Mouse (Mus musculus) lung, adult 2 months (tissue): Measurements from ENCODE around the gene Kctd6. TPM values are rescaled to one million over a fixed set of nuclear protein-coding genes. Genes with fewer than 3 reads are reported as not detected.

Experiments used
- DNase-seq: peaks from one replicate; pipeline ENCODE4 v3.0.0; 2022
- H3K4me1 ChIP-seq: fragments of 200-500 bp; 2 replicates; pipeline ENCODE4 v1.6.1; 2011; ENCODE audit warnings: low read length; ENCODE audit not compliant: control insufficient read depth, insufficient read depth
- H3K4me3 ChIP-seq: fragments of 200-500 bp; replicated peaks from 2 replicates; pipeline ENCODE3; 2011; ENCODE audit warnings: low read depth, mild to moderate bottlenecking, control low read depth, low read length; ENCODE audit errors: extremely low read depth
- CTCF ChIP-seq: fragments of 200-500 bp; IDR thresholded peaks from 2 replicates; pipeline ENCODE4 v1.5.1; 2011; ENCODE audit warnings: mild to moderate bottlenecking, low read length, control low read depth; ENCODE audit not compliant: insufficient read depth
- POLR2A ChIP-seq: fragments of 200-500 bp; IDR thresholded peaks from 2 replicates; pipeline ENCODE4 v1.6.1; 2011; ENCODE audit warnings: low read depth, mild to moderate bottlenecking, control low read depth, low read length, borderline replicate concordance; ENCODE audit errors: extremely low read depth
- WGBS: fragments of 180-500 bp; shearing (Covaris S2); methylation state at CpG from one replicate; pipeline ENCODE4 v1.1.7; 2018; 5-methylcytosine and 5-hydroxymethylcytosine counted together
- polyA plus RNA-seq: library from polyadenylated mRNA; depleted of rRNA; stranded (reverse); fragments of >200 nt; gene quantifications from 2 replicates; pipeline ENCODE4 v1.2.3, GENCODE M21; 2012

Gene Kctd6
- polyA plus RNA-seq, 1 experiment, result 9.0 TPM

DNA sequence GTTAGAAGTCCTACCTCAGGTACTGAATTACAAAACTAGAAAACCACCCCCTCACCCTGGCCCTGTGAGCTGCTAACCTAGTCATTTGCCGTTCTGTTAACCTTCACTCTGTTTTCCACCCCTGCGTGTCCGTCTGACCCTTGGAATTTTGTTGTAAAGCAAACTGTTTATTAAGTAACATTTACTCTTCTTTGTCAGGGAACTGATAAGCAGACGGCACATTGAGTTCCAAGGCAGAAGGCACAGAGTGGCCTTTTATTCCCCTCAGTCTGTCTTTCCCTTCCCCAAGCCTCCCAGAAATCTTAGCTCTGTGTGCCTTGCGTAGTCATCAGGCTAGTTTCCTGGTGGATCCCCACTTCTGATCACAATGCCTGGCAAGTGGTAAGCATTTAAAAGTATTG, 30.3 kb downstream of the Kctd6 start:
- WGBS, result 38% methylated on average over 5 of the region's 5 CpGs
- DNase-seq, result no peak
- no peak overlapping the region for H3K4me3 ChIP-seq
- H3K4me1 ChIP-seq, result no peaks in the 10 kb centered on the region; the same call in none of the 2 replicates
- TF ChIP-seq CTCF, result no peak
- TF ChIP-seq POLR2A, result no peak

DNA sequence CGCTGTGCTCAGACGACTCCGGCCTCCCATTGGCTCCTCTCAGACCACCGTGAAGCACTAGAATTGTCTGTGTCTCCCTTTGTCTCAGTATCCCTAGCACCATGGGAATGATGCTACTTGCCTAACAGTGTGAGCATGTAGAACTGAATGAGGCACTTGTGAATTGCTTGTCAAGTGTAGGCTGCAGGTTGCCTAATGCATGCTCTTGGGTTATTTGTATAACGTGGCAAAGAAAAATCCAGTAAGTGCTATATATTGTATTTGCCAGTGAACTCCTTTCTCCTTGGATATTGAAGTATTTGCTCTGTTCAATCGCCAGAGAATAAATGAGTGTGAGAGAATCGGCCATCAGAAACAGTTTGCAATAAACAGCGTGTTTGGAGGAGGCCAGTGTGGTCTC, 32.9 kb downstream of the Kctd6 start:
- no peak overlapping the region for H3K4me3 ChIP-seq
- WGBS, result 72% methylated on average over 8 of the region's 8 CpGs
- TF ChIP-seq CTCF, result no peak
- TF ChIP-seq POLR2A, result no peak
- DNase-seq, result no peak
- no peaks in the 10 kb centered on the region; the same call in none of the 2 replicates for H3K4me1 ChIP-seq

DNA sequence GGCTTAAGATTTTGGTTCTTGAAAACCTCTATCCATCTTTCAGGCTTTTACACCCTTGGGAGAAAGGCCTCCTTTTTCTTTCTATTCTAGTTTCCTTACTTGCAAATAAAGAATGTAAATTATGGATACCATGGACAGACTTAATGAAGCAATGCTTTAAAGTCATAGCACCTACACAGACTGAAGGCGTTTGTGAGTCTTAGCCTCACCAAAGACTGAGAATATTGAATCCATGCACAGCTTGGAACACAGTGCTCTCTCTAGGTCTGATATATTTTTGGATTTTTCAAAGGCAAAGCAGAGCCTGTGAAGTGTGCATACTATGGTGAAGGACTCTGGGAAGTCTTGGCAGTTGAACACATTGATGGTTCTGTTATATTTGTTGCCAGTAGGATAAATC, 35.3 kb downstream of the Kctd6 start:
- TF ChIP-seq POLR2A (no peak), CTCF (no peak)
- 84% methylated on average over 1 of the region's 1 CpGs for WGBS
- Histone ChIP-seq H3K4me1 (no peaks in the 10 kb centered on the region; the same call in 1 of the 2 replicates), H3K4me3 (no peak overlapping the region)
- DNase-seq, result no peak

DNA sequence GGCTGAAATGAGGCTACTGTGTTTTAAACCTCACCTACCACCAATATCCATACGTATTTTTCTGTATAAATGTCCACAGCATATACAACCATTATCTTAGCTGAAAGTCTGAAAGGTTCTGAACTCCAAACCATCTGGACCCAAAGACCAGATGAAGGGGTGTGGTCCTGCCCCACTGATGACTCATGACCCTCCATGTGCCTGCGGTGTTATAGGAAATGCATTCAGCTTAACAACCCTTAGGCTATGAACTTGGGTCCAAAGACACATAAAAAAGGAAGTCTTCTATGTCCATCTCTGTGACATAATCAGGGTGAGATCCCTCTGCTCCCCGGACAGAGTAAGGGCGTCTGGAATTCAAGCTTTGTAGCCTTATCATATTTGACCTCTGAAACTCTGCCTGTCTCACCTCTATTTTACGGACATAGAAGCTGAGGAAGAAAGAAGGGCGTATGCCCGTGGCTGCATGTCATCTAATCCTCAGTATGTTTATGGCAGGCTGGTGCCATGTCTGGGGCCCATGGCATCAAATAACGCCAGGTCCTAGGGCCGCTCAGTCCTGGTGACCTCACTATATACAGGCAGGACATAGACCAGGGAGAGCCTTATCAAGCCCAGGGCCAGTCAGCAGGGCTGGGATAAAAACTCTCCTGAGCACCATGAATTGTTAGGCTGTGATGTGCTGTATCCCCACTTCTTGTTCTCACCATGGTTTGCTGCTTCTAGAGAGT, 36.4 kb downstream of the Kctd6 start:
- H3K4me3 ChIP-seq, result no peak overlapping the region
- 78% methylated on average over 9 of the region's 9 CpGs for WGBS
- H3K4me1 ChIP-seq, result no peaks in the 10 kb centered on the region; the same call in 1 of the 2 replicates
- no peak for DNase-seq
- TF ChIP-seq POLR2A (no peak), CTCF (no peak)

DNA sequence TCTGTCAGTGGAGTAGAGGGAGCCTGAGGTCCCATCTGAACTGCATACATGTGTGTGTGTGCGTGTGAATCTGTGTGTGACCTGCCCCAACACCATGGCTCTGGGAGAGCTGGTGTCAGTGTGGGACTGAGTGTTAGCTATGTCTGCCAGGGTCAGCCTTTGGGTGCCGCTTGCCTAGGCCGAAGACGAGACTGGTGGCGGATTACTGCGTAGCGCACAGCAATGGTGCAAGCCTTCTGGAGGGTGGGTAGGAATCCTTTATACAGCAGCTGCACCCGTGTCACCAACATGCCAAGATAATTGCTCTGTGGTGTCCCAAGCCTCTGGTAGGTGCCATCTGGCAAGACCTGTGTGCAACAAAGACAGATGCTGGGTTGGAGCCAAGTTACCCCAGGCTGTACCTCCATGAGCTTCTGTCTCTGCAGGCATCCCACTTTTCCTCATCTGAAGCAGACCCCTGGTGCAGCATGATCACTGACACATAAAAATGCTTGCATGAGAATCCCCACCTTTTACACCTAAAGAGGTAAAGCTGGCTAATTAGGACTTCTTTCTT, 37.5 kb downstream of the Kctd6 start:
- H3K4me3 ChIP-seq, result no peak overlapping the region
- no peak for DNase-seq
- no peak for TF ChIP-seq POLR2A
- no peak for TF ChIP-seq CTCF
- H3K4me1 ChIP-seq, result no peaks in the 10 kb centered on the region; the same call in 1 of the 2 replicates
- 93% methylated on average over 8 of the region's 8 CpGs for WGBS

DNA sequence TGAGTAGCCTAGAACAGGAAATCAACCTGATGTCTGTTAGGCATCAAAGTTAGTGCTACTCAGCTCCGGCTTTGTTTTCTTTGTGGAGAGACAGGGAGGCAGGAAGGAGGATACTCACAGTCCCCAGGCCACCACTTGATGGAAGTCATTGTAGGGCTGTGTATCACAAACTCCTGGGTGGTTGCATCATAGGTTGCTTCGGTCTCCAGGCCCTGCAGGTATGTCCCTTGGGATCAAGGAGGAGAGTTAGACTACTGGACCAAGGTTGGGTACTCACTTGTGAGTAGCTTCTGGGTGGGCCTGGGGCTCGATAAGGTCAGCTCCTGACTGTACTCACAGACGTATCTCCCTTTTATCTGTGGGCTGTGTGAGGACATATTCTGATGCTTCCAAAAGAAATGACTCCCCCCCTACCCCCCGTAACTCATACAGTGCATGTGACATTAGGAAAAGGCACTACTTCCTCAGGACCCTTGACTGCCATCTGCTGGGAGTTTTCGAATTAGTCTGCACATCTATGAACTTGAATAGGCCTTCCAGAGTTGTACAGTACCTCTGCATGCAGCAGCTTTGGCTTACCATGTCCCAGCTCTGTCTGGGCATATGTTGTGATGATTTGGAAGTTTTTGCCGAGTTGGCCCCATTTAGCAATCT, 41.3 kb downstream of the Kctd6 start:
- TF ChIP-seq CTCF, result 0 out of 2 replicates have a peak, but pooled peaks have one; percentile 5
- no peak for TF ChIP-seq POLR2A
- H3K4me1 ChIP-seq, result no peaks in the 10 kb centered on the region; the same call in 1 of the 2 replicates
- no peak for DNase-seq
- WGBS, result 57% methylated on average over 7 of the region's 7 CpGs
- H3K4me3 ChIP-seq, result no peak overlapping the region

DNA sequence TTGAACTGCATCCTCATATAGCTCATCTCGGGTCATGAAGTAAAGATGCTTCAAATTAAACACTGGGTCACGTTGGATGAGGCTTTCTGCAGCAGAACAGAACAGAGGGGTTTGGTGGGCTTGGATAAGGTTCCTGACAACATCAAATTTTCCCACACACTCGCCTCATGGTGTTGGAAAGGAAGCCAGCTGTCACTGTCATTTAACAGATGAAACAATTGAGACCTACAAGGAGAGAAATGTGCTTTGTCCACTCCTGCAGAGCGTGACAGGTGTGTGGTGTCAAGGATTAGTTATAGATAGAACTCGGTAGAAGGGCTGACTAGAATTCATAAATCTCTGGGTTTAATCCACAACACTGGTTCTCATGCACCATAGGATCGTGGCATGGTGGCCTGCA, 42.1 kb downstream of the Kctd6 start:
- 74% methylated on average over 6 of the region's 6 CpGs for WGBS
- DNase-seq, result no peak
- no peak overlapping the region for H3K4me3 ChIP-seq
- no peak for TF ChIP-seq CTCF
- no peak for TF ChIP-seq POLR2A
- H3K4me1 ChIP-seq, result no peaks in the 10 kb centered on the region; the same call in 1 of the 2 replicates

DNA sequence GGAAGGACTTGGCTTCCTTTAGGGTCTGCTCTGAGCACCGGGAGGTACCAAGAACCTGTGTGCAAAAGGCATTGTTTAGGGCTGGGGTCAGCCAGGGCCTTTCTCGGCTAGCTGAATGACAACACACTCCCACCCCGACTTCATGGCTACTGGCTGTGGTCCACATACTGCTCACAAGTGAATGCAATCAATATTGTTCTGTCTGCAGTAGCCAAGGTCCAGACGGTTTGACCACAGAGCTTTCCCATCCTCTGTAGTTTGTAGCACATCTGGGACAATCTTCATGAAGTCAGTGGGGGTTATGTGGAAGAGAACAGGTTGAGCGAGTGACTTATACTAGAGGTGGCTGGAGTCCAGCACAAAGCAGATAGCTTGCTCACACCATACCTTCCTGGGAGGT, 42.9 kb downstream of the Kctd6 start:
- no peak for DNase-seq
- no peak overlapping the region for H3K4me3 ChIP-seq
- H3K4me1 ChIP-seq, result no peaks in the 10 kb centered on the region; the same call in 1 of the 2 replicates
- TF ChIP-seq POLR2A (no peak), CTCF (no peak)
- WGBS, result 66% methylated on average over 5 of the region's 5 CpGs

DNA sequence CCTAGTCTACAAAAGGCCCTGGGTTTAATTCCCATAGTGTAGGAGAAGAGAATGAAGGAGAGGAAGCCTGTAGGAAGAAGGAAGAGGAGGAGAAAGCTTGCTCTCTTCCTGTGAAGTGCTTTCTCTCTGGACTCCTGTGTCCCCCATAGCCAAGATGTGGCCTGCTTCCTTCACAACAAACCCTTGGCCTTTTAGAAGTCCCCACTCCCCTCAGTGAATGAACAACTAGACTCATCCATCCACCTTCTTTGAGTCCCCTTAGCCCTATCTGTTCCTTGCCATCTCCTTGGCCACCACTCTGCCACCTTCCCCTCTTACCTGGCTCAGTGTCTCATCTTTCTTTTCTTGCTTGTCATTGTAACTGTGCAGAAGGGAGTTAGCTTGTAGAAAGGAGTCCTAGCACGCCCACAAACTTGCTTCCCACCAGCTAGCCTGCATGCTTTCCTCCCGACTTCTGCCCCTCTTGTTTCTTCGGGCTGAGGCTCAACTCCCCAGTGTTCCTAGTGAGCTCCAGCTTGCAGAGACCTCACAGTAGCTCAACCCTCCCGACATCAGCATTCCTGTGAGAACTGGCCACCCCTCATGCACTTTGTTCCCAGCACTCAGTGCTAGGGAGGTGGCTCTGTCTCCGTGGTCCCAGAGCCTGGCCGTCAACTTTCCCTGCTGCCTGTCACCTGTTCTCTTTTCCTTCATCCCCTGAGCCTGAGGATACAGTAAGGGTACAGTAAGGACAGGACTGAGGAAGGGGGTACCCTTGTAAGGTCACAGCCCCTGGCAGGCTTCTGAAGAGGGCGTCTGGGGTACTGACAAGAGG, 43.8 kb downstream of the Kctd6 start:
- no peak overlapping the region for H3K4me3 ChIP-seq
- WGBS, result 56% methylated on average over 7 of the region's 7 CpGs
- no peak for DNase-seq
- H3K4me1 ChIP-seq, result no peaks in the 10 kb centered on the region; the same call in 1 of the 2 replicates
- TF ChIP-seq POLR2A (no peak), CTCF (no peak)
